Mouse (Mus musculus) testis, postnatal 14 days (tissue): ENCODE measurements around the gene Map6d1.

ENCODE experiments used
- DNase-seq: peaks from one replicate; pipeline ENCODE4 v3.0.0; 2021; ENCODE audit warnings: low spot score

Map6d1 gene

GRCm38 (mm10) chr16:20191161-20191882 lies 49.8 kb downstream of the Map6d1 start:
- no peak for DNase-seq

- DNase-seq, result no peak
Observed at GRCm38 (mm10) chr16:20185368-20185767, 55.8 kb downstream of the Map6d1 start.
